Mouse (Mus musculus): ENCODE data around the gene Plxnb2.

DNA sequence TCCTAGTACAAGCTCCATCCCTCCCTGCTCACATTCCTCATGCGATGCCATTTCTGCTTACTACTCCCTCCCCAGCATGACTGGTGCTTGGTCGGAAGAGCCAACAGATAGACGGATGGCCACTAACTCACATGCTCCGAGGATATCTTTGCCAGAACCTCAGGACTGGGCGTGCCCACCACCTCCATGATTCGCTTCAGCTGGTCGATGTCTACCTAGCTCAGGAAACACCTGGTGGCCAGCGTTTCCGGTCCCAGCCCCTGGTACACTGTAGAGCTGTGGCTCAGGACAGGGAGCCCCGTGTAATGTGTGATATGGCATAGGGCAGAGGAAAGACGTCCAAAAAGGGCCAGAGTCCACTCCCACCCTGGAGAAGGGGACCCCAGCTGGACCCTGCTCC lies 35.6 kb downstream of the Plxnb2 start:
- TF ChIP-seq CHD2 (IDR thresholded peaks at IDR 0.05; ENCODE audit: low read depth, low read length) (no peak), HCFC1 (IDR thresholded peaks at IDR 0.05; ENCODE audit: borderline replicate concordance, insufficient read depth, low read length) (no peak), MAFK (IDR thresholded peaks at IDR 0.05; ENCODE audit: insufficient read depth, low read depth, low read length) (no peak), ZC3H11A (IDR thresholded peaks at IDR 0.05; ENCODE audit: borderline replicate concordance, low read depth, low read length) (no peak)

All from ES-E14 (cell line).